Mouse (Mus musculus) megakaryocyte, embryonic 14.5 days (primary cell): ENCODE results near the gene Ccdc61.

Source experiments
- FLI1 ChIP-seq: IDR thresholded peaks from 2 replicates; pipeline ENCODE4 v1.6.1; 2012; ENCODE audit warnings: low read length, inconsistent platforms, mixed read lengths
- GATA1 ChIP-seq: IDR thresholded peaks from 3 replicates; pipeline ENCODE4 v1.6.1; 2012; ENCODE audit warnings: mixed read lengths, low read length, inconsistent platforms, borderline replicate concordance

DNA sequence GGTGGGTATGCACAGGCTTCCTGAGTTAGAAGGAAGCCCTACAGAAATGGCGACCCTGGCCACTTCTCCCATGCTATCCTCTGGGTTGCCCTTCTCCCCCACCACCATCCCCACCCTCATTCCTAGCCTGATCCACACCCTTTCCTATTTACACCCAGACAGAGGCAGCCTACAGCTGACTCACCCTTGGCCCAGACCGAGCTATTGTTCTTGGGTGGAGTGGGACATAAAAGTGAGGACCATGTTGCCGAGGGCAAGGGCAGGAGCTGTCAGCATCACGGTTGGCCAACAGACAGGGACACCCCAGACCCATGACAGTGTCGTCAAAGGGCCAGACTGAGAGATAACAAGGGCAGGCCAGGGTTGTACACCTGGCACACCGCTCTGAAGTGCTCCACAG is 37.9 kb upstream of the Ccdc61 start:
- TF ChIP-seq GATA1 = no peak
- no peak for TF ChIP-seq FLI1
